Mouse (Mus musculus): ENCODE data around the gene Lrrc75a. TPM values are rescaled to one million over a fixed set of nuclear protein-coding genes. Genes with fewer than 3 reads are reported as not detected.

Gene Lrrc75a
- 10.5 and 12.6 TPM in 2 replicates for polyA plus RNA-seq (2014; fragmentation: Nextera tagmentation; extraction: Ambion mirVana)

GRCm38 (mm10) chr11:62647661-62648590 is at the start of gene Lrrc75a:
Gene Lrrc75a (minus strand): TSS chr11:62648523.
- H3K36me3 ChIP-seq (replicated peaks; ENCODE audit: control insufficient read depth, insufficient read depth) = no peaks in the 10 kb centered on the region
- DNase-seq (ENCODE audit: low spot score) = peak; percentile 53
- H3K27me3 ChIP-seq (ENCODE audit: control insufficient read depth, insufficient read depth, low read length) = no peaks in the 10 kb centered on the region
- peak within 1 kb of the TSS; percentile 71 for H3K27ac ChIP-seq
- under 1% methylated on average over 61 of the region's 86 CpGs for WGBS
- H3K4me3 ChIP-seq (replicated peaks; ENCODE audit: low read length) = peak within 1 kb of the TSS; percentile 80
- ATAC-seq (ENCODE audit: low FRiP score) = peak; percentile 64
- peak within 1 kb of the TSS; percentile 71 for H3K9ac ChIP-seq
- peak within 1 kb of the TSS; percentile 69 for H3K4me2 ChIP-seq (replicated peaks)
- H3K9me3 ChIP-seq (ENCODE audit: control insufficient read depth, low read length) = no peaks in the 10 kb centered on the region
- H3K4me1 ChIP-seq (replicated peaks; ENCODE audit: control insufficient read depth, insufficient read depth, low read length) = peaks cover 43% of the 10 kb centered on the region

GRCm38 (mm10) chr11:62695126-62695525 is 46.8 kb upstream of the Lrrc75a start:
- no peak for DNase-seq (ENCODE audit: low spot score)
- no peak for ATAC-seq (ENCODE audit: low FRiP score)
- H3K27ac ChIP-seq = no peak overlapping the region
- H3K36me3 ChIP-seq (replicated peaks; ENCODE audit: control insufficient read depth, insufficient read depth) = no peaks in the 10 kb centered on the region
- no peaks in the 10 kb centered on the region for H3K4me1 ChIP-seq (replicated peaks; ENCODE audit: control insufficient read depth, insufficient read depth, low read length)
- H3K9me3 ChIP-seq (ENCODE audit: control insufficient read depth, low read length) = no peaks in the 10 kb centered on the region
- WGBS = 96% methylated on average over 8 of the region's 8 CpGs
- no peak overlapping the region for H3K4me3 ChIP-seq (replicated peaks; ENCODE audit: low read length)
- no peak overlapping the region for H3K9ac ChIP-seq
- H3K27me3 ChIP-seq (ENCODE audit: control insufficient read depth, insufficient read depth, low read length) = no peaks in the 10 kb centered on the region
- H3K4me2 ChIP-seq (replicated peaks) = no peak overlapping the region

DNA sequence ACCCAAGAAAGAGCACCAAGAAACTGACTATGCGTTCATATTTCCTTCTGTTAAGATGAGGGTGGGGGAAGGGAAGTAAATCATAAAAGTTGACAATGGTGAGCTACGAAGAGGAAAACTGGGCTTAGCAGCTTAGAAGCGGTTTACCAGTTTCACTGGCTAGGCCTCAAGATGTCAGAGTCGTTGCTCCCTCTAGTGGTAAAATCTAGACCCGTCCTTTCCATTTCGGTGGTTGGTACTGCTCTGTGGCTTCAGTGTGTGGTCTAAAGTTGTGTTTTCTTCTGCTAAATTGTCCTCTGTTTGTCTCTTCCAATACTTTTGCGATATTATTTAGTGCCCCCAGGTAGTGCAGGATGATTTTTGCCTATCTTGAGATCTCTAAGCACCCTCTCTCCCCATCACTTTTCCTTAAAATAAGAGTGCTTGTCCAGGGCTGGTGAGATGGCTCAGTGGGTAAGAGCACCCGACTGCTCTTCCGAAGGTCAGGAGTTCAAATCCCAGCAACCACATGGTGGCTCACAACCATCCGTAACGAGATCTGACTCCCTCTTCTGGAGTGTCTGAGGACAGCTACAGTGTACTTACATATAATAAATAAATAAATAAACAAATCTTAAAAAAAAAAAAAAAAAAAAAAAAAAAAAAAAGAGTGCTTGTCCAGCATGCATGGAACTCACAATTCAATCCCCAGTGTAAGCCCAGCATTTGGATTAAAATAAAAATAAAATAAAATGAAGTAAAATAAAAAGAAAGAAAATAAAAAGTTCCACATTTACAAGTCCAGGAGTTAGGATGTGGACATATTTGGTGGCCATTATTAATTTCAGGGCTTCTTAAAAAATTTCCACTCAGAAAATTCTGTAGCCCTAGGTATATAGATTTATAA is 45.2 kb upstream of the Lrrc75a start:
- 25% methylated on average over 9 of the region's 11 CpGs for WGBS
- H3K4me2 ChIP-seq (replicated peaks) = no peak overlapping the region
- no peaks in the 10 kb centered on the region for H3K9me3 ChIP-seq (ENCODE audit: control insufficient read depth, low read length)
- H3K9ac ChIP-seq = peak overlapping the region; percentile 31; the same call in 1 of the 2 replicates
- no peak overlapping the region for H3K27ac ChIP-seq
- ATAC-seq (ENCODE audit: low FRiP score) (peak; percentile 75), DNase-seq (ENCODE audit: low spot score) (peak; percentile 90)
- H3K4me3 ChIP-seq (replicated peaks; ENCODE audit: low read length) = no peak overlapping the region
- H3K36me3 ChIP-seq (replicated peaks; ENCODE audit: control insufficient read depth, insufficient read depth) = no peaks in the 10 kb centered on the region
- no peaks in the 10 kb centered on the region for H3K27me3 ChIP-seq (ENCODE audit: control insufficient read depth, insufficient read depth, low read length)
- H3K4me1 ChIP-seq (replicated peaks; ENCODE audit: control insufficient read depth, insufficient read depth, low read length) = no peaks in the 10 kb centered on the region

- 89% methylated on average over 3 of the region's 3 CpGs for WGBS
Observed at GRCm38 (mm10) chr11:62691592-62691991, 43.3 kb upstream of the Lrrc75a start.

GRCm38 (mm10) chr11:62679954-62680353 is 31.6 kb upstream of the Lrrc75a start:
- no peak overlapping the region for H3K4me2 ChIP-seq (replicated peaks)
- no peaks in the 10 kb centered on the region for H3K4me1 ChIP-seq (replicated peaks; ENCODE audit: control insufficient read depth, insufficient read depth, low read length)
- no peak overlapping the region for H3K4me3 ChIP-seq (replicated peaks; ENCODE audit: low read length)
- H3K9ac ChIP-seq = no peak overlapping the region
- no peak for ATAC-seq (ENCODE audit: low FRiP score)
- no peak for DNase-seq (ENCODE audit: low spot score)
- no peaks in the 10 kb centered on the region for H3K36me3 ChIP-seq (replicated peaks; ENCODE audit: control insufficient read depth, insufficient read depth)
- H3K27ac ChIP-seq = no peak overlapping the region
- no peaks in the 10 kb centered on the region for H3K27me3 ChIP-seq (ENCODE audit: control insufficient read depth, insufficient read depth, low read length)
- no peaks in the 10 kb centered on the region for H3K9me3 ChIP-seq (ENCODE audit: control insufficient read depth, low read length)
- WGBS = 87% methylated on average over 4 of the region's 4 CpGs

More at GRCm38 (mm10) chr11:62691592-62691991, 43.3 kb upstream of the Lrrc75a start:
- Histone ChIP-seq H3K4me2 (replicated peaks) (no peak overlapping the region), H3K4me1 (replicated peaks; ENCODE audit: control insufficient read depth, insufficient read depth, low read length) (no peaks in the 10 kb centered on the region), H3K27ac (no peak overlapping the region), H3K9me3 (ENCODE audit: control insufficient read depth, low read length) (no peaks in the 10 kb centered on the region), H3K36me3 (replicated peaks; ENCODE audit: control insufficient read depth, insufficient read depth) (no peaks in the 10 kb centered on the region), H3K27me3 (ENCODE audit: control insufficient read depth, insufficient read depth, low read length) (no peaks in the 10 kb centered on the region), H3K9ac (no peak overlapping the region), H3K4me3 (replicated peaks; ENCODE audit: low read length) (no peak overlapping the region)
- ATAC-seq (ENCODE audit: low FRiP score) (no peak), DNase-seq (ENCODE audit: low spot score) (no peak)

DNA sequence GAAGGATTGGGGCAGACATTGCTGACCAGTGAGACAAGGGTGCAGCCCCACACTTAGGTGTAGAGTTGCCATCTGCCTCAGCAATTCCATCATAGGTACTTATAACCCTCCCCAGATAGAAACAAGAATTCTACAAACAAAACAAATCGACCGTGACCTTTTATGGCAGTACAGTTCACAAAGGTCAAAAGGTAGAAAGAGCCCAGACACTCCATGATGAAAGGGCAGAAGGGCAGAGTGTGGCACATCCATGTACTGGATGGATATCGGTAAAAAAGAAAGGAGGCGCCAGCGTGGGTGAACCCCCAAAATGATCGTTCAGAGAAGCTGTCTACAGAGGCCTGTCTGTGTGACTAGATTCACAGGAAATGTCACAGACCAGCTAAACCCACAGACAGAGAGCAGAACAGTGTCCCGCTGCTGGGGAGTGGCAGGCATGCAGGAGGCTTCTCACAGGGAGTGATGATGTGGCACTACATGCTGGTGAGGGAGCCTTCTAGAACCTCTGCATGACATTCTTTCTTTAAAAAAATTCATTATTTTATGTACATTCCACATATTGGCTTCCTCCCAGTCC is 30.5 kb upstream of the Lrrc75a start:
- ATAC-seq (ENCODE audit: low FRiP score) (no peak), DNase-seq (ENCODE audit: low spot score) (no peak)
- H3K4me3 ChIP-seq (replicated peaks; ENCODE audit: low read length) = no peak overlapping the region
- H3K27me3 ChIP-seq (ENCODE audit: control insufficient read depth, insufficient read depth, low read length) = no peaks in the 10 kb centered on the region
- H3K9ac ChIP-seq = no peak overlapping the region
- no peak overlapping the region for H3K27ac ChIP-seq
- no peak overlapping the region for H3K4me2 ChIP-seq (replicated peaks)
- no peaks in the 10 kb centered on the region for H3K9me3 ChIP-seq (ENCODE audit: control insufficient read depth, low read length)
- H3K4me1 ChIP-seq (replicated peaks; ENCODE audit: control insufficient read depth, insufficient read depth, low read length) = no peaks in the 10 kb centered on the region
- no peaks in the 10 kb centered on the region for H3K36me3 ChIP-seq (replicated peaks; ENCODE audit: control insufficient read depth, insufficient read depth)
- WGBS = 87% methylated on average over 7 of the region's 7 CpGs

GRCm38 (mm10) chr11:62676290-62676596 is 27.9 kb upstream of the Lrrc75a start:
- WGBS = 95% methylated on average over 4 of the region's 4 CpGs
- Histone ChIP-seq H3K9ac (no peak overlapping the region; the same call in 1 of the 2 replicates), H3K9me3 (ENCODE audit: control insufficient read depth, low read length) (no peaks in the 10 kb centered on the region), H3K27ac (no peak overlapping the region), H3K4me3 (replicated peaks; ENCODE audit: low read length) (no peak overlapping the region), H3K4me1 (replicated peaks; ENCODE audit: control insufficient read depth, insufficient read depth, low read length) (no peaks in the 10 kb centered on the region), H3K4me2 (replicated peaks) (no peak overlapping the region), H3K27me3 (ENCODE audit: control insufficient read depth, insufficient read depth, low read length) (no peaks in the 10 kb centered on the region), H3K36me3 (replicated peaks; ENCODE audit: control insufficient read depth, insufficient read depth) (no peaks in the 10 kb centered on the region)
- no peak for ATAC-seq (ENCODE audit: low FRiP score)
- no peak for DNase-seq (ENCODE audit: low spot score)

- DNase-seq (ENCODE audit: low spot score) (peak; percentile 86), ATAC-seq (ENCODE audit: low FRiP score) (peak; percentile 88)
- Histone ChIP-seq H3K4me3 (replicated peaks; ENCODE audit: low read length) (no peak overlapping the region), H3K36me3 (replicated peaks; ENCODE audit: control insufficient read depth, insufficient read depth) (no peaks in the 10 kb centered on the region), H3K9ac (peak overlapping the region; percentile 22; the same call in 1 of the 2 replicates), H3K4me2 (replicated peaks) (peak overlapping the region; percentile 45), H3K9me3 (ENCODE audit: control insufficient read depth, low read length) (no peaks in the 10 kb centered on the region), H3K27me3 (ENCODE audit: control insufficient read depth, insufficient read depth, low read length) (no peaks in the 10 kb centered on the region), H3K4me1 (replicated peaks; ENCODE audit: control insufficient read depth, insufficient read depth, low read length) (no peaks in the 10 kb centered on the region), H3K27ac (no peak overlapping the region)
- WGBS = 21% methylated on average over 17 of the region's 17 CpGs
Observed at GRCm38 (mm10) chr11:62675480-62676289, 27.4 kb upstream of the Lrrc75a start.
